In the genomic region with DNA sequence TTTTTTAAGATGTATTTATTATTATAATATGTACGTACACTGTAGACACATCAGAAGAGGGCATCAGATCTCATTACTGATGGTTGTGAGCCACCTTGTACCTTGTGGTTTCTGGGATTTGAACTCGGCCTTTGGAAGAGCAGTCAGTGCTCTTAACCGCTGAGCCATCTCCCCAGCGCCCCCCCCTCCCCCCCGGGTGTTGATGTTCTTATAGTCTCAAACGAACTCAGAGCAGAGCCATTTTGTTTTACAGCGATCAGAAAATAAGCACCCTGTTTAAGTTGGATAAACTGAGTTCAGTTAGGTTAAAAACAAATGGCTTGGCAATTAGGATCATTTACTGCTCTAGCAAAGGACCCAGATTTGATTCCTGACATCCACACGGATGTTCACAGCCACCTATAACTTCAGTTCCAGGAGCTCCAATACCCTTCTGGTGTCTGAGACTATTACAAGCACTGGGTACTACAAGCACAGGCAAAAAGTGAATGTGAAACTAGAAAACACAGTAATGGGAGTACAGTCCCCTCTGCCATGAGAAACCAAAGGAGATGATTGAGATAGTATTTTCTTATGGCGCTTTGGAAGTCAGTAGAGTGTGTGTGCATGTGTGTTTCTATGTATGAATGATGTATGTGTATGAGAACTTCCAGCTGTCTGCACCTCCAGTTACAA, we compare ENCODE assay signal across 12 mouse cellular contexts. TPM values are rescaled to one million over a fixed set of nuclear protein-coding genes. Genes with fewer than 3 reads are reported as not detected.
DNase-seq lines count a peak whose midpoint lies in the region; ATAC-seq lines count a peak whose summit lies in the region.
"Had no signal": no experiment of that assay in that cellular context is flagged by ENCODE, and none has a peak within 500 bp of the region (broad histone marks: within the 10 kb centered on the region; RNA-seq: fewer than 3 reads in every experiment).

No protein-coding gene starts in this region.

- H3K36me3 ChIP-seq in erythroblast, embryonic 14.5 days (ENCODE audit: control insufficient read depth) = peaks cover 24% of the 10 kb centered on the region
- H3K36me3 ChIP-seq in forebrain, embryonic 15.5 days = peaks cover 7% of the 10 kb centered on the region; the same call in 1 of the 2 replicates
- peaks cover 21% of the 10 kb centered on the region for H3K36me3 ChIP-seq in liver, embryonic 15.5 days (replicated peaks)

- no peak for ATAC-seq in erythroblast, adult 5-6 weeks (replicated peaks; ENCODE audit: low FRiP score, poor library complexity, severe bottlenecking)
- ATAC-seq in forebrain, embryonic 15.5 days (replicated peaks) = no peak
- no peak for ATAC-seq in liver, embryonic 15.5 days (ENCODE audit: insufficient read depth)

- peak overlapping the region; percentile 67 for H3K4me2 ChIP-seq in forebrain, embryonic 15.5 days (replicated peaks)
- peak overlapping the region; percentile 80 for H3K4me2 ChIP-seq in liver, embryonic 15.5 days

- H3K4me1 ChIP-seq in erythroblast, embryonic 14.5 days (ENCODE audit: control insufficient read depth) = peaks cover 43% of the 10 kb centered on the region
- peaks cover 24% of the 10 kb centered on the region for H3K4me1 ChIP-seq in forebrain, embryonic 15.5 days
- H3K4me1 ChIP-seq in liver, embryonic 15.5 days (replicated peaks) = peaks cover 33% of the 10 kb centered on the region

- no peak overlapping the region for H3K27ac ChIP-seq in forebrain, embryonic 15.5 days (replicated peaks)
- no peak overlapping the region for H3K27ac ChIP-seq in liver, embryonic 15.5 days (replicated peaks)

- no peak overlapping the region for H3K9ac ChIP-seq in forebrain, embryonic 15.5 days (replicated peaks)
- peak overlapping the region; percentile 96; the same call in 1 of the 2 replicates for H3K9ac ChIP-seq in liver, embryonic 15.5 days

- peaks cover 5% of the 10 kb centered on the region for H3K27me3 ChIP-seq in erythroblast, embryonic 14.5 days (ENCODE audit: control insufficient read depth)
- H3K27me3 ChIP-seq in forebrain, embryonic 15.5 days = no peaks in the 10 kb centered on the region
- H3K27me3 ChIP-seq in liver, embryonic 15.5 days = no peaks in the 10 kb centered on the region

- peak; percentile 19 for DNase-seq in CD4-positive helper T cell, adult 2 months (ENCODE audit: low read depth, low spot score)
- DNase-seq in cerebellum, adult 11-12 months = no peak
- DNase-seq in thymus, postnatal 4 days = no peak
- DNase-seq in testis, postnatal 14 days (ENCODE audit: low spot score) = no peak
- DNase-seq: cerebellum, postnatal 14 days; thymus, adult 18-20 months had no signal

- peak overlapping the region; percentile 99 for H3K4me3 ChIP-seq in erythroblast, embryonic 14.5 days (replicated peaks)
- H3K4me3 ChIP-seq in forebrain, embryonic 15.5 days = peak overlapping the region; percentile 82; the same call in 1 of the 2 replicates
- H3K4me3 ChIP-seq in liver, embryonic 15.5 days (replicated peaks) = peak overlapping the region; percentile 98

- no peaks in the 10 kb centered on the region for H3K9me3 ChIP-seq in erythroblast, embryonic 14.5 days (ENCODE audit: control insufficient read depth, low read length)
- no peaks in the 10 kb centered on the region for H3K9me3 ChIP-seq in forebrain, embryonic 15.5 days
- no peaks in the 10 kb centered on the region for H3K9me3 ChIP-seq in liver, embryonic 15.5 days (replicated peaks)

- WGBS in forebrain, embryonic 15.5 days = 57% methylated on average over 9 of the region's 9 CpGs
- WGBS in liver, embryonic 15.5 days (ENCODE audit: insufficient replicate concordance) = 34% methylated on average over 9 of the region's 9 CpGs

RNA-seq across cellular contexts. Expression of gene Paxip1, which starts 1.2 kb away (rescaled TPM):
- polyA plus RNA-seq in erythroblast, embryonic 14.5 days (2012) = 3.4 and 3.5 TPM in 2 replicates
- total RNA-seq in erythroblast, adult 5-6 weeks (2015; ENCODE audit: low replicate concordance) = 10.2 and 19.9 TPM in 2 replicates
- total RNA-seq in erythroblast, adult 5-6 weeks (2017; ENCODE audit: low replicate concordance) = 16.8 and 33.9 TPM in 2 replicates
- 30.8 and 31.4 TPM in 2 replicates for polyA plus RNA-seq in forebrain, embryonic 15.5 days (2015; fragmentation: Nextera tagmentation; extraction: Ambion mirVana)
- 18.5 and 19.8 TPM in 2 replicates for polyA plus RNA-seq in liver, embryonic 15.5 days (2015; fragmentation: Nextera tagmentation; extraction: Ambion mirVana)

RNA-seq across cellular contexts. Expression of gene Htr5a, which starts 49.3 kb away (rescaled TPM):
- not detected in 2 replicates for polyA plus RNA-seq in erythroblast, embryonic 14.5 days (2012)
- not detected in 2 replicates for total RNA-seq in erythroblast, adult 5-6 weeks (2015; ENCODE audit: low replicate concordance)
- 0.17 TPM in 1 of 2 replicates, not detected in the other for total RNA-seq in erythroblast, adult 5-6 weeks (2017; ENCODE audit: low replicate concordance)
- 0.66 and 0.72 TPM in 2 replicates for polyA plus RNA-seq in forebrain, embryonic 15.5 days (2015; fragmentation: Nextera tagmentation; extraction: Ambion mirVana)
- not detected in 2 replicates for polyA plus RNA-seq in liver, embryonic 15.5 days (2015; fragmentation: Nextera tagmentation; extraction: Ambion mirVana)
- total RNA-seq: megakaryocyte-erythroid progenitor cell, adult 5-6 weeks had no signal
- polyA plus RNA-seq: C2C12 had no signal
